Mouse (Mus musculus): ENCODE data around the gene Hist2h2ab. TPM values are rescaled to one million over a fixed set of nuclear protein-coding genes. Genes with fewer than 3 reads are reported as not detected.

The Hist2h2ab gene
- polyA plus RNA-seq, 1 experiment from 2014 or later, result 0.78 TPM

DNA sequence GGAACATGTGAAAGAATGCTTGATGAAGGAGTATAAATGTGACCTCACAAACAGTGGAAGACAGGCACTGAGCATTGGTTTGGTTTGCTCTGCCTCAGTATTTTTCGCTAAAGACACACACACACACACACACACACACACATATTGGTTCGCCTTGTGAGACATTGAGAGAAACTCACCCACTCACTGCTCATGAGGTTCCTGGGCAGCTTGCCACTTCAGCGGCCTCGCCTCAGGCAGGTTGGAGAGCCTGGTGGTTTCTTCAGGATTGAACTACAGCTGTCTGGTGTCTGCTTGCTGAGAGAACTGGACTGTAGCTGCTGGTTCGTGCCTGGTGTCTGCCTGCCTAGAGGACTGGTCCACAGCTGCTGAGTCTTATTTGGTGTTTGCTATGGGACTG is 40.6 kb downstream of the Hist2h2ab start:
- ATAC-seq (ENCODE audit: low read depth) (no peak), DNase-seq (ENCODE audit: low spot score) (no peak)
- H3K4me1 ChIP-seq (ENCODE audit: control insufficient read depth, insufficient read depth, low read length), result peaks cover 15% of the 10 kb centered on the region
- H3K9me3 ChIP-seq (ENCODE audit: control insufficient read depth, low read length), result no peaks in the 10 kb centered on the region
- no peak overlapping the region for H3K4me3 ChIP-seq (ENCODE audit: low read depth, low read length)
- H3K4me2 ChIP-seq (ENCODE audit: low read depth, low read length), result no peak overlapping the region
- 92% methylated on average over 5 of the region's 5 CpGs for WGBS
- H3K27me3 ChIP-seq (replicated peaks; ENCODE audit: control insufficient read depth, insufficient read depth, low read length), result no peaks in the 10 kb centered on the region
- H3K9ac ChIP-seq (ENCODE audit: low read depth, low read length), result no peak overlapping the region
- no peak overlapping the region for H3K27ac ChIP-seq (replicated peaks; ENCODE audit: low read depth, low read length)
- H3K36me3 ChIP-seq (ENCODE audit: control insufficient read depth, insufficient read depth, low read length), result no peaks in the 10 kb centered on the region

- no peaks in the 10 kb centered on the region for H3K27me3 ChIP-seq (replicated peaks; ENCODE audit: control insufficient read depth, insufficient read depth, low read length)
- DNase-seq (ENCODE audit: low spot score) (no peak), ATAC-seq (ENCODE audit: low read depth) (no peak)
- H3K27ac ChIP-seq (replicated peaks; ENCODE audit: low read depth, low read length), result peak overlapping the region; percentile 99
- H3K4me2 ChIP-seq (ENCODE audit: low read depth, low read length), result peak overlapping the region; percentile 76
- 53% methylated on average over 3 of the region's 3 CpGs for WGBS
- H3K9me3 ChIP-seq (ENCODE audit: control insufficient read depth, low read length), result no peaks in the 10 kb centered on the region
- no peaks in the 10 kb centered on the region for H3K36me3 ChIP-seq (ENCODE audit: control insufficient read depth, insufficient read depth, low read length)
- H3K4me1 ChIP-seq (ENCODE audit: control insufficient read depth, insufficient read depth, low read length), result peaks cover 15% of the 10 kb centered on the region
- H3K9ac ChIP-seq (ENCODE audit: low read depth, low read length), result peak overlapping the region; percentile 83; the same call in 1 of the 2 replicates
- peak overlapping the region; percentile 59 for H3K4me3 ChIP-seq (ENCODE audit: low read depth, low read length)
These were observed 42.0 kb downstream of the Hist2h2ab start for GRCm38 (mm10) chr3:96261623-96262022.

DNA sequence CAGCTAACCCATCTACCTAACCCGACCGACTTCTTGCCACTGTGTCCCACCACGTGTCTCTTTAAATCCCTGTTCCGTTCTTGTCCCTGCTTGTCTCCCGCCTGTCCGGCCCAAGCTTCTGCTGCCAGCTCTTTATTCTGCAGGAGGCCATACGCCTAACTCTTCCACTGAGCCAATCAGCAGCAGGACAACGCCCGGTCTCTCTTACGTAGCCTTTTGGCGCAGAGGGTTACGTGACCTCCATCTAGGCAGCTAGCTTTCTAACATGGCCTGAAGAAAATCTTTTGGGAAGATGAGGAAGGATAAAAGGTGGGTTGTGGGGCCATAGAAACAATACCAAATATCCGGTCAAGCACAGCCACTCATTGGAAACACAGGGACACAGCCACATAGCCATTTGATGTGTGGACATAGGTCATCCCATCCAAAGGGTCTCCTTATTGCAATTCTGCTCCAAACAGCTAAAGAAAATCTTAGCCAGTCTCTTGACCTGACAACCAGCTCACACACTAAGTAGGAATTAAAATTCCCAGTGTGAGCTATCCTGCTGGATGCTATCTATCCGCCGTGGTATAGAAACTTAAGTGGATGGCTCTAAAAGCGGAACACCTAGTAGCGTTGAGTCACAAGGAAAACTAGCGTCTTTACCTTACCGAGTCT is 42.7 kb downstream of the Hist2h2ab start:
- H3K4me3 ChIP-seq (ENCODE audit: low read depth, low read length), result peak overlapping the region; percentile 59
- peak; percentile 95 for DNase-seq (ENCODE audit: low spot score)
- peak; percentile 85 for ATAC-seq (ENCODE audit: low read depth)
- WGBS, result under 1% methylated on average over 19 of the region's 19 CpGs
- no peaks in the 10 kb centered on the region for H3K27me3 ChIP-seq (replicated peaks; ENCODE audit: control insufficient read depth, insufficient read depth, low read length)
- H3K4me1 ChIP-seq (ENCODE audit: control insufficient read depth, insufficient read depth, low read length), result peaks cover 15% of the 10 kb centered on the region
- H3K9ac ChIP-seq (ENCODE audit: low read depth, low read length), result peak overlapping the region; percentile 83
- H3K27ac ChIP-seq (replicated peaks; ENCODE audit: low read depth, low read length), result peak overlapping the region; percentile 99
- no peaks in the 10 kb centered on the region for H3K9me3 ChIP-seq (ENCODE audit: control insufficient read depth, low read length)
- peak overlapping the region; percentile 76 for H3K4me2 ChIP-seq (ENCODE audit: low read depth, low read length)
- H3K36me3 ChIP-seq (ENCODE audit: control insufficient read depth, insufficient read depth, low read length), result no peaks in the 10 kb centered on the region

DNA sequence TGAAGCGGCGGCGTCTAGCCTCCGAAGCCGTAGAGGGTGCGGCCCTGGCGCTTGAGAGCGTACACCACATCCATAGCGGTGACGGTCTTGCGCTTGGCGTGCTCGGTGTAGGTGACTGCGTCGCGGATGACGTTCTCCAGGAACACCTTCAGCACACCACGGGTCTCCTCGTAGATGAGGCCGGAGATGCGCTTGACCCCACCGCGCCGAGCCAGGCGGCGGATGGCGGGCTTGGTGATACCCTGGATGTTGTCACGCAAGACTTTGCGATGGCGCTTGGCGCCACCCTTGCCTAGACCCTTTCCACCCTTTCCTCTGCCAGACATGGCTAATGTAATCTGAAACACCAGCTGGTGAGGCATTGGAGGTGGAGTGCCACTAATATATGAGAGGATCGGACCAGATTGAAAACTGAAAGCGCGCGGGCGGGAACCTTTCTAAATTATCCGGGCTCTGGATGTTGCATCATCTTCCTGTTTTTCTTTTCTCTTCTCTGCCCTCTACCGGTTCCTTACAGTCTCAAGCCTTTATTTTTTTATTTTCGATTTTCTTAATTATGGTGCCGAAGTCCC is 43.4 kb downstream of the Hist2h2ab start, which contains the start of gene Hist2h4:
TSS of gene Hist2h4 (minus strand) at position 333 of the 572 bp plus-strand sequence.
- Histone ChIP-seq H3K9me3 (ENCODE audit: control insufficient read depth, low read length) (no peaks in the 10 kb centered on the region), H3K36me3 (ENCODE audit: control insufficient read depth, insufficient read depth, low read length) (no peaks in the 10 kb centered on the region), H3K4me3 (ENCODE audit: low read depth, low read length) (peak within 1 kb of the TSS; percentile 59), H3K4me1 (ENCODE audit: control insufficient read depth, insufficient read depth, low read length) (peaks cover 17% of the 10 kb centered on the region), H3K27ac (replicated peaks; ENCODE audit: low read depth, low read length) (peak within 1 kb of the TSS; percentile 99), H3K27me3 (replicated peaks; ENCODE audit: control insufficient read depth, insufficient read depth, low read length) (no peaks in the 10 kb centered on the region), H3K9ac (ENCODE audit: low read depth, low read length) (peak within 1 kb of the TSS; percentile 83), H3K4me2 (ENCODE audit: low read depth, low read length) (peak within 1 kb of the TSS; percentile 76)
- peak; percentile 90 for ATAC-seq (ENCODE audit: low read depth)
- DNase-seq (ENCODE audit: low spot score), result peak; percentile 98
- WGBS, result under 1% methylated on average over 31 of the region's 40 CpGs

DNA sequence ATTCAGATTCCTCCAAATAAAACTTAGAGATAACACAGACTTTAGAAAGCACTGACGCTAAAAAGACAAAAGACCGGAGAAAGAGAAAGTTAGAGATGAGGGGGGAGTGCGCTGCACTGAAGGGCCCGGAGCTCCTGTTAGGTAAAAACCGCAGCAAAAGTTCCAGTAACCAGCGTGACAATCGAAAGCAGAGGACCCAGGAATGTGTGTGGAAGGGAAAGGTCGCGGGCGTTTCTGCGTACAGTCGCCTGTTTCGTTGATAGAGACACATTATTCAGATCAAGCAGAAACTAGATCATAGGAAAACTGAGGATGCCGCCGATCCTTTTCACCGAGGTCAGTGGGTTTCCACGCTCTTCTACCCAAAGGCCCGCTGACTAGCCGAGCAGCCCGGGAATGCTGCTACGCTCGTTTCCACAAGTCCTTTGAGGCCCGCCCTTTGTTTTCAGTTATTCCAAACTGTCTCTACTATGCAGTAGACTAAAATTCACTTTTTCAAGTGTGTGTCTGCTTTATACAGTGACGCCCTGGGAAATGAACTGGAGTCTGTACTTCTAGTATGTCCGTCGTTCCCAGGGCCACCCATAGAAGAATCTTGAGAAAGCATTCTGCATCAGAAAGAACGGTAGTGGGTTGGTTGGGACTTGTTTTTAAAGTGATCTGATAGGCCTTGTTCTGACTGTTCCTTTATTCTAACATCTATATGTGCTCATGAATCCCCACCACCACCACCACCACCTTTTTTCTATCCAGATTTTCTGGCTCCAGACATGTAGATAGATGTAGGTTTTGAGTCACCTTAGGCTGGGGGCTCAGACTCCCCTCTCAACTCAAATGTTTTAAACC is 44.1 kb downstream of the Hist2h2ab start:
- no peaks in the 10 kb centered on the region for H3K9me3 ChIP-seq (ENCODE audit: control insufficient read depth, low read length)
- peak overlapping the region; percentile 59 for H3K4me3 ChIP-seq (ENCODE audit: low read depth, low read length)
- ATAC-seq (ENCODE audit: low read depth) (peak; percentile 16; the same call in 1 of the 2 replicates), DNase-seq (ENCODE audit: low spot score) (peak; percentile 74)
- H3K9ac ChIP-seq (ENCODE audit: low read depth, low read length), result peak overlapping the region; percentile 75
- H3K4me1 ChIP-seq (ENCODE audit: control insufficient read depth, insufficient read depth, low read length), result peaks cover 18% of the 10 kb centered on the region
- H3K36me3 ChIP-seq (ENCODE audit: control insufficient read depth, insufficient read depth, low read length), result no peaks in the 10 kb centered on the region
- peak overlapping the region; percentile 76 for H3K4me2 ChIP-seq (ENCODE audit: low read depth, low read length)
- WGBS, result 6% methylated on average over 27 of the region's 27 CpGs
- H3K27ac ChIP-seq (replicated peaks; ENCODE audit: low read depth, low read length), result peak overlapping the region; percentile 99
- H3K27me3 ChIP-seq (replicated peaks; ENCODE audit: control insufficient read depth, insufficient read depth, low read length), result no peaks in the 10 kb centered on the region

DNA sequence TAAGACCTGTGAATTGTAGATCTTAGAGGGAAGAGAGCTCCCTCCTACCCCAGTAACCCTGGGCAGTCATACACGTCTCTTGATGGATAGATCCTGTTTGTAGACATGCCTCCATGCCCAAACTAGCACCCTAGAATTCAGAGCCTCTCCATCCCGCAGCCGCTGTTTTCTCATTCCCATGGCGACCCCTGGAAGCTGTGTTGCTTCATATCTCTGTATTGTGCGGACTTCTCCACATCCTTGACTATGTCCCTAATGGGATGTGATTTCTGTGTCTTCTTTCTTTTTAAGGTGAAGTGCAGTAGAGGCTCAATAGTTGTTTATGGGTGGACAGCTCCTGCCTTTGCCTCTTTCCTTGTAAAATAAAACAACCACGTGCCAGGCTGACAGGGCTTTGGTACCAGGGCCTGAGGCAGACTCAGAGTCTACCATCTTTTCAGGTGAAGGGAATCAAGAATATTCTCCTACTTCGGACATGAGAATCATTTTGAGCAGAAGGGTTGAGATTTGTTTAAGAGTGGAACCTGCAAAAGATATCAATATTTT is 44.8 kb downstream of the Hist2h2ab start:
- WGBS, result 72% methylated on average over 7 of the region's 7 CpGs
- ATAC-seq (ENCODE audit: low read depth) (no peak), DNase-seq (ENCODE audit: low spot score) (no peak)
- no peaks in the 10 kb centered on the region for H3K27me3 ChIP-seq (replicated peaks; ENCODE audit: control insufficient read depth, insufficient read depth, low read length)
- no peaks in the 10 kb centered on the region for H3K36me3 ChIP-seq (ENCODE audit: control insufficient read depth, insufficient read depth, low read length)
- no peaks in the 10 kb centered on the region for H3K9me3 ChIP-seq (ENCODE audit: control insufficient read depth, low read length)
- H3K4me1 ChIP-seq (ENCODE audit: control insufficient read depth, insufficient read depth, low read length), result peaks cover 18% of the 10 kb centered on the region
- H3K9ac ChIP-seq (ENCODE audit: low read depth, low read length), result peak overlapping the region; percentile 75
- peak overlapping the region; percentile 76 for H3K4me2 ChIP-seq (ENCODE audit: low read depth, low read length)
- H3K27ac ChIP-seq (replicated peaks; ENCODE audit: low read depth, low read length), result peak overlapping the region; percentile 99
- peak overlapping the region; percentile 59; the same call in 1 of the 2 replicates for H3K4me3 ChIP-seq (ENCODE audit: low read depth, low read length)

DNA sequence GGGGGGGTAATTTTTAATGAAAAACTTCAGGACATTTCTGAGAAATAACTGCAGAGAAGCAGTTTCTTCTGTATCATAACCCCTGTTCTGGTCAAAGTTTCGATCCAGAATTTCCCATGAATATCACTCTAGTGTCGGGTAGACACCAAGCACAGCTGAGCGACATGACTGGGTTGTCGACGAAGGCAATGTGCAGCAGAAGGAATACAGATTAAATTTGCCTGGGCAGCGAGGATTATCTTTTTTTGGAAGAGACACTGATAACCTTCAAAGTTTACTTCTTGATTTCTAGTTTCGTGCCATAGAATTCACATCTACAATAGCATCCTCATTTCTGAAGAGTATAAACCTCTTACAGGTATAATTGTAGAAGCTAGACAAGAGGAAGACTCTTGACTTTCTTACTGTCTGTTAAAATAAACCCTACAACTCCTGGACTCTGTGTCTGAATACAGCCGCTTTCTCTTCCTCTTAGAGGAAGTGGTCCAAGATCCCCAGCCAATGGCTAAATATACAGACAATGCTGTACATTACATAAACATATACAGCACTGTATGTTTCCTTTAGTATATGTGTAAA is 46.6 kb downstream of the Hist2h2ab start:
- 85% methylated on average over 8 of the region's 8 CpGs for WGBS
- Histone ChIP-seq H3K36me3 (ENCODE audit: control insufficient read depth, insufficient read depth, low read length) (no peaks in the 10 kb centered on the region), H3K4me2 (ENCODE audit: low read depth, low read length) (no peak overlapping the region), H3K27me3 (replicated peaks; ENCODE audit: control insufficient read depth, insufficient read depth, low read length) (no peaks in the 10 kb centered on the region), H3K4me1 (ENCODE audit: control insufficient read depth, insufficient read depth, low read length) (peaks cover 18% of the 10 kb centered on the region), H3K4me3 (ENCODE audit: low read depth, low read length) (no peak overlapping the region), H3K9me3 (ENCODE audit: control insufficient read depth, low read length) (no peaks in the 10 kb centered on the region), H3K27ac (replicated peaks; ENCODE audit: low read depth, low read length) (no peak overlapping the region), H3K9ac (ENCODE audit: low read depth, low read length) (no peak overlapping the region)
- DNase-seq (ENCODE audit: low spot score) (no peak), ATAC-seq (ENCODE audit: low read depth) (no peak)

DNA sequence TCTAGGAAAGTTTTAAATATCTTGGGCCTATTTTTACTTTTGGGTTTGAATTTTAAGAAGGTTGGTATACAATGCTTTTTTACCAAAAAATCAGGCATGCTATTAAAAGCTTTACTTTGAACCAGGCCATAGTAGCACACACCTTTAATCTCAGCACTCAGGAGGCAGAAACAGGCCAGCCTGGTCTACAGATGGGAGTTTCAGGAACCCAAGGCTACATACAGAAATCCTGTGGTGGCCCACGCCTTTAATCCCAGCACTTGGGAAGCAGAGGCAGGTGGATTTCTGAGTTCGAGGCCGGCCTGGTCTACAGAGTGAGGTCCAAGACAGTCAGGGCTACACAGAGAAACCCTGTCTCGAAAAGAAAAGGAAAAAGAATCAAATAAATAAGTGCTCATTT is 47.9 kb downstream of the Hist2h2ab start:
- Histone ChIP-seq H3K9ac (ENCODE audit: low read depth, low read length) (no peak overlapping the region), H3K27me3 (replicated peaks; ENCODE audit: control insufficient read depth, insufficient read depth, low read length) (no peaks in the 10 kb centered on the region)

More for the DNA sequence above, 47.9 kb downstream of the Hist2h2ab start:
- H3K9me3 ChIP-seq (ENCODE audit: control insufficient read depth, low read length), result no peaks in the 10 kb centered on the region
- DNase-seq (ENCODE audit: low spot score) (no peak), ATAC-seq (ENCODE audit: low read depth) (no peak)
- H3K4me1 ChIP-seq (ENCODE audit: control insufficient read depth, insufficient read depth, low read length), result peaks cover 15% of the 10 kb centered on the region
- no peak overlapping the region; the same call in 1 of the 2 replicates for H3K4me3 ChIP-seq (ENCODE audit: low read depth, low read length)
- peak overlapping the region; percentile 94 for H3K27ac ChIP-seq (replicated peaks; ENCODE audit: low read depth, low read length)
- WGBS, result 77% methylated on average over 4 of the region's 4 CpGs
- H3K36me3 ChIP-seq (ENCODE audit: control insufficient read depth, insufficient read depth, low read length), result no peaks in the 10 kb centered on the region
- H3K4me2 ChIP-seq (ENCODE audit: low read depth, low read length), result peak overlapping the region; percentile 55

All from embryonic facial prominence, embryonic 14.5 days (tissue).